Mouse (Mus musculus) liver, adult 2 months (tissue): Measurements from ENCODE around the gene Mapk14.

Source experiments
- CTCF ChIP-seq: fragments of 200-500 bp; IDR thresholded peaks from 2 replicates; pipeline ENCODE4 v1.5.1; 2011; ENCODE audit warnings: low read depth, low read length, control low read depth
- POLR2A ChIP-seq: fragments of 200-500 bp; IDR thresholded peaks from 2 replicates; pipeline ENCODE4 v1.6.1; 2011; ENCODE audit warnings: low read length, control low read depth; ENCODE audit not compliant: insufficient read depth; ENCODE audit errors: extremely low read depth

DNA sequence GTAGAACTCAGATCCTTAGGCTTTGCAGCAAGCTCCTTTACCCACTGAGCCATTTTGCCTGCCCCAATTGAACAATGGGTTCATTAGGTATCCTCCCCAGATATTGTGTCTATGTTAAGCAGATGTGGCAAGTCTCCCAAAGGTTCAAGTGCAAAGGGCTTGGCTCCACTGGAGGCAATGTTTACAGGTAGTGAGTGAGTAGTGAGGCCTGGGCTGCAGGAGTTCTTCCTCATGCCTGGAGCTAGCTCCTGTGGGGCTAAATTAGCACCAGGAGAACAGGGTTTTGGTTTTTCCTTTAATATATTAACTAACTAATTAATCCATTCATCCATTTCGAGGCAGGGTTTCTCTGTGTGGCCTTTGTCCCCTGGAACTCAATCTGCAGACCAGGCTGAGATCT is 7.5 kb upstream of the Mapk14 start:
- TF ChIP-seq POLR2A (no peak), CTCF (no peak)
